8 mouse cellular contexts compared by ENCODE assay signal in genomic region chr11:117320482-117320881, GRCm38 (mm10).
DNase-seq lines count a peak whose midpoint lies in the region; ATAC-seq and TF ChIP-seq lines count a peak whose summit lies in the region.

No protein-coding gene starts in this region.

- ATAC-seq in heart, embryonic 15.5 days (replicated peaks; ENCODE audit: insufficient number of reproducible peaks, insufficient read depth, low FRiP score, low read depth), result no peak
- ATAC-seq in G1E (ENCODE audit: extremely low read depth, insufficient number of reproducible peaks, low FRiP score, poor library complexity, severe bottlenecking), result peak; percentile 58
- peak; percentile 11 for ATAC-seq in intestine, embryonic 15.5 days
- no peak for ATAC-seq in midbrain, embryonic 13.5 days

- no peak overlapping the region; the same call in 1 of the 2 replicates for H3K9ac ChIP-seq in heart, embryonic 15.5 days
- no peak overlapping the region for H3K9ac ChIP-seq in intestine, embryonic 15.5 days
- no peak overlapping the region for H3K9ac ChIP-seq in midbrain, embryonic 13.5 days (replicated peaks)

- H3K9me3 ChIP-seq in heart, embryonic 15.5 days (replicated peaks), result no peaks in the 10 kb centered on the region
- H3K9me3 ChIP-seq in G1E (replicated peaks), result no peaks in the 10 kb centered on the region
- no peaks in the 10 kb centered on the region for H3K9me3 ChIP-seq in intestine, embryonic 15.5 days
- no peaks in the 10 kb centered on the region for H3K9me3 ChIP-seq in midbrain, embryonic 13.5 days

- 64% methylated on average over 3 of the region's 3 CpGs for WGBS in heart, embryonic 15.5 days
- WGBS in intestine, embryonic 15.5 days, result 56% methylated on average over 3 of the region's 3 CpGs
- WGBS in midbrain, embryonic 13.5 days, result 80% methylated on average over 3 of the region's 3 CpGs

- H3K36me3 ChIP-seq in heart, embryonic 15.5 days, result no peaks in the 10 kb centered on the region
- H3K36me3 ChIP-seq in G1E (replicated peaks), result peaks cover 40% of the 10 kb centered on the region
- H3K36me3 ChIP-seq in intestine, embryonic 15.5 days, result no peaks in the 10 kb centered on the region
- no peaks in the 10 kb centered on the region for H3K36me3 ChIP-seq in midbrain, embryonic 13.5 days

- H3K4me1 ChIP-seq in heart, embryonic 15.5 days (replicated peaks), result peaks cover 83% of the 10 kb centered on the region
- H3K4me1 ChIP-seq in G1E (ENCODE audit: insufficient read depth, low read depth, low read length), result peaks cover 90% of the 10 kb centered on the region
- H3K4me1 ChIP-seq in intestine, embryonic 15.5 days (replicated peaks), result peaks cover 77% of the 10 kb centered on the region
- H3K4me1 ChIP-seq in midbrain, embryonic 13.5 days (replicated peaks), result peaks cover 55% of the 10 kb centered on the region

- peak overlapping the region; percentile 41 for H3K4me2 ChIP-seq in heart, embryonic 15.5 days
- peak overlapping the region; percentile 20; the same call in 1 of the 2 replicates for H3K4me2 ChIP-seq in intestine, embryonic 15.5 days (replicated peaks)
- no peak overlapping the region for H3K4me2 ChIP-seq in midbrain, embryonic 13.5 days (replicated peaks)

- H3K4me3 ChIP-seq in heart, embryonic 15.5 days, result no peak overlapping the region
- H3K4me3 ChIP-seq in G1E (ENCODE audit: low read depth, low read length), result peak overlapping the region; percentile 67; the same call in 1 of the 2 replicates
- no peak overlapping the region for H3K4me3 ChIP-seq in intestine, embryonic 15.5 days (replicated peaks)
- no peak overlapping the region for H3K4me3 ChIP-seq in midbrain, embryonic 13.5 days (replicated peaks)

- no peak for TF ChIP-seq CTCF in G1E (IDR thresholded peaks at IDR 0.05; ENCODE audit: low read depth, low read length)

- peak overlapping the region; percentile 77 for H3K27ac ChIP-seq in heart, embryonic 15.5 days
- H3K27ac ChIP-seq in intestine, embryonic 15.5 days, result peak overlapping the region; percentile 88
- H3K27ac ChIP-seq in midbrain, embryonic 13.5 days, result peak overlapping the region; percentile 75

- DNase-seq in heart, adult 9 months (ENCODE audit: low spot score in 2 of 2), result no peak
- DNase-seq in G1E (ENCODE audit: low spot score), result no peak
- DNase-seq in urinary bladder, postnatal 10 days (ENCODE audit: low spot score), result no peak
- DNase-seq in layer of hippocampus, postnatal 10 days (ENCODE audit: low spot score in 2 of 2), result no peak
- no peak for DNase-seq in right cerebral cortex, postnatal 14 days

- H3K27me3 ChIP-seq in heart, embryonic 15.5 days, result no peaks in the 10 kb centered on the region
- H3K27me3 ChIP-seq in G1E (ENCODE audit: insufficient read depth, low read length), result no peaks in the 10 kb centered on the region
- no peaks in the 10 kb centered on the region for H3K27me3 ChIP-seq in intestine, embryonic 15.5 days (replicated peaks)
- no peaks in the 10 kb centered on the region for H3K27me3 ChIP-seq in midbrain, embryonic 13.5 days

Comparison
In these comparisons a context has a peak if more than half of its experiments do, and no peak if none do; other contexts are left out.
1. ATAC-seq: peak in G1E (single experiment) and intestine, embryonic 15.5 days (single experiment); none in heart, embryonic 15.5 days (single experiment) and midbrain, embryonic 13.5 days (single experiment).
2. Peak in every context shown above with its lines, with median percentiles within 50 percentile points of each other: H3K27ac ChIP-seq.